Mouse (Mus musculus) lung, embryonic 16.5 days (tissue): ENCODE measurements at regions not wholly inside any gene's neighbourhood (a gene's known extent, or its start where the extent isn't known, plus 50 kb on each side); places are given as distances from the start of the nearest gene placed in this dataset.

ENCODE experiments used
- ATAC-seq: fragments of 200-750 bp; cut with Nextera tagmentation; 2 replicates; pipeline ENCODE4 v1.8.0; 2017; ENCODE audit warnings: low read depth, mild to moderate bottlenecking, moderate library complexity
- H3K27ac ChIP-seq: fragments of 300-500 bp; sonication (generic); 2 replicates; pipeline ENCODE4 v1.5.1; 2014; ENCODE audit warnings: mild to moderate bottlenecking, control low read depth, low read length
- H3K27me3 ChIP-seq: fragments of 300-500 bp; sonication (generic); 2 replicates; pipeline ENCODE4 v1.6.1; 2014; ENCODE audit warnings: low read depth, low read length, mixed read lengths; ENCODE audit not compliant: control insufficient read depth, insufficient read depth
- H3K36me3 ChIP-seq: fragments of 300-500 bp; sonication (generic); 2 replicates; pipeline ENCODE4 v1.6.1; 2014; ENCODE audit warnings: low read length; ENCODE audit not compliant: control insufficient read depth, insufficient read depth
- H3K4me1 ChIP-seq: fragments of 300-500 bp; sonication (generic); replicated peaks from 2 replicates; pipeline ENCODE4 v1.6.1; 2014; ENCODE audit warnings: low read length, mixed read lengths; ENCODE audit not compliant: control insufficient read depth, insufficient read depth
- H3K4me2 ChIP-seq: fragments of 300-500 bp; sonication (generic); 2 replicates; pipeline ENCODE4 v1.6.1; 2014; ENCODE audit warnings: low read depth, low read length, control low read depth
- H3K4me3 ChIP-seq: fragments of 300-500 bp; sonication (generic); 2 replicates; pipeline ENCODE4 v1.5.1; 2014; ENCODE audit warnings: mild to moderate bottlenecking, low read length, control low read depth
- H3K9ac ChIP-seq: fragments of 300-500 bp; sonication (generic); 2 replicates; pipeline ENCODE4 v1.6.1; 2014; ENCODE audit warnings: low read length, control low read depth
- H3K9me3 ChIP-seq: fragments of 300-500 bp; sonication (generic); 2 replicates; pipeline ENCODE4 v1.6.1; 2016; ENCODE audit warnings: low read length; ENCODE audit not compliant: control insufficient read depth
- WGBS: fragments of 180-500 bp; shearing (Covaris S2); extraction: QIAGEN DNeasy Blood & Tissue Kit; methylation state at CpG from one replicate; pipeline ENCODE4 v1.1.7; 2014; 5-methylcytosine and 5-hydroxymethylcytosine counted together

- Histone ChIP-seq H3K9me3 (no peaks in the 10 kb centered on the region), H3K4me3 (no peak overlapping the region), H3K27me3 (no peaks in the 10 kb centered on the region), H3K36me3 (no peaks in the 10 kb centered on the region), H3K9ac (no peak overlapping the region), H3K27ac (no peak overlapping the region), H3K4me2 (no peak overlapping the region), H3K4me1 (no peaks in the 10 kb centered on the region)
- no peak for ATAC-seq
These were observed 103.6 kb downstream of the Cops8 start for GRCm38 (mm10) chr1:90706391-90706790.

- no peaks in the 10 kb centered on the region for H3K4me1 ChIP-seq
- ATAC-seq: no peak
- H3K27ac ChIP-seq: no peak overlapping the region
- 47% methylated on average over 3 of the region's 3 CpGs for WGBS
- no peak overlapping the region for H3K4me3 ChIP-seq
- H3K36me3 ChIP-seq: no peaks in the 10 kb centered on the region
- no peak overlapping the region for H3K9ac ChIP-seq
- H3K27me3 ChIP-seq: no peaks in the 10 kb centered on the region
- H3K4me2 ChIP-seq: no peak overlapping the region
- no peaks in the 10 kb centered on the region for H3K9me3 ChIP-seq
These were observed 107.0 kb downstream of the Cops8 start for GRCm38 (mm10) chr1:90709761-90710160.

- Histone ChIP-seq H3K36me3 (no peaks in the 10 kb centered on the region), H3K4me1 (no peaks in the 10 kb centered on the region), H3K4me2 (no peak overlapping the region), H3K27me3 (no peaks in the 10 kb centered on the region), H3K4me3 (no peak overlapping the region), H3K9ac (no peak overlapping the region), H3K27ac (no peak overlapping the region), H3K9me3 (no peaks in the 10 kb centered on the region)
- ATAC-seq: no peak
- WGBS: 61% methylated on average over 3 of the region's 3 CpGs
These were observed 107.8 kb downstream of the Cops8 start for GRCm38 (mm10) chr1:90710566-90710965.

- Histone ChIP-seq H3K4me2 (no peak overlapping the region), H3K9me3 (no peaks in the 10 kb centered on the region), H3K4me3 (no peak overlapping the region), H3K4me1 (no peaks in the 10 kb centered on the region), H3K27ac (no peak overlapping the region), H3K9ac (no peak overlapping the region), H3K27me3 (no peaks in the 10 kb centered on the region), H3K36me3 (no peaks in the 10 kb centered on the region)
- 82% methylated on average over 8 of the region's 8 CpGs for WGBS
- ATAC-seq: no peak
These were observed 108.3 kb downstream of the Cops8 start for GRCm38 (mm10) chr1:90711103-90711502.
